Mouse (Mus musculus) hindbrain, embryonic 10.5 days (tissue): Measurements from ENCODE around the gene Mill1. TPM values are rescaled to one million over a fixed set of nuclear protein-coding genes. Genes with fewer than 3 reads are reported as not detected.
A peak's percentile ranks its signal among the peaks of the same experiment; 100 is the strongest.
"Not testable (repeated sequence)": the region's sequence is repeated elsewhere in the genome, so short reads cannot be mapped to it uniquely, and the experiment has no call there.

ENCODE experiments used
- DNase-seq: peaks from one replicate; pipeline ENCODE4 v3.0.0-alpha.2; 2017; ENCODE audit warnings: low spot score
- H3K27ac ChIP-seq: fragments of 300-500 bp; sonication (generic); 2 replicates; pipeline ENCODE4 v1.5.1; 2016; ENCODE audit warnings: mild to moderate bottlenecking, moderate library complexity
- H3K27me3 ChIP-seq: fragments of 300-500 bp; sonication (generic); 2 replicates; pipeline ENCODE4 v1.6.1; 2016; ENCODE audit warnings: mild to moderate bottlenecking; ENCODE audit not compliant: poor library complexity, insufficient read depth, severe bottlenecking
- H3K36me3 ChIP-seq: fragments of 300-500 bp; sonication (generic); 2 replicates; pipeline ENCODE4 v1.6.1; 2016; ENCODE audit warnings: mild to moderate bottlenecking, moderate library complexity
- H3K4me1 ChIP-seq: fragments of 300-500 bp; sonication (generic); replicated peaks from 2 replicates; pipeline ENCODE4 v1.6.1; 2016; ENCODE audit warnings: mild to moderate bottlenecking
- H3K4me3 ChIP-seq: fragments of 300-500 bp; sonication (generic); 2 replicates; pipeline ENCODE4 v1.5.1; 2016; ENCODE audit warnings: mild to moderate bottlenecking, moderate library complexity
- H3K9me3 ChIP-seq: fragments of 300-500 bp; sonication (generic); 2 replicates; pipeline ENCODE4 v1.6.1; 2016; ENCODE audit warnings: mild to moderate bottlenecking, moderate library complexity
- WGBS: fragments of 180-500 bp; shearing (Covaris S2); methylation state at CpG from one replicate; pipeline ENCODE4 v1.1.7; 2016; 5-methylcytosine and 5-hydroxymethylcytosine counted together
- polyA plus RNA-seq: library from polyadenylated mRNA; unstranded; fragments of >200 nt; fragmentation: Nextera tagmentation; extraction: Ambion mirVana; gene quantifications from 2 replicates; pipeline ENCODE4 v1.2.1, GENCODE M21; 2016

Mill1 gene
- not detected in 2 replicates for polyA plus RNA-seq

DNA sequence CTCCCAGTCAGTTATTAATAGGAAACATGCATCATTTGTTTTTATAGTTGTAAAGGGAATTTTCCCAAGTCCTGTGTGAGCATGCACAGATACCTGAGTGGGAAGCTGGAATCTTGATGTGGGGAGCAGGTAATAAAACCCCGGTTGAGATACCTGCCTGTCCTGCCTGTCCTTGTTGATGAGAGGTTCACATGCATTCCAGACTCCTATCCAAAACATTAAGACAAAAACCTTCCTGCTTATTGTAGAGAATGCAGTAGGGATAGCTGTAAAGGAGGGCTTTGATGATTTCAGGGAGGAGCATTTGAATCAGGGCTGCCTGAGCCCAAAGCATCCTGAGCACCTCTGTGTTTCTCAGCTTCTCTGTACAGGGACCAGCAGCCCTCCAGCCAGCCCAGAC is at the start of gene Mill1:
Gene Mill1 (plus strand): TSS at position 301 of the 400 bp plus-strand sequence.
- no peak for DNase-seq
- Histone ChIP-seq H3K9me3 (peaks cover 11% of the 10 kb centered on the region; the same call in 1 of the 2 replicates), H3K36me3 (no peaks in the 10 kb centered on the region), H3K4me1 (no peaks in the 10 kb centered on the region), H3K27me3 (no peaks in the 10 kb centered on the region), H3K4me3 (no peak within 1 kb of the TSS), H3K27ac (no peak within 1 kb of the TSS)
- 49% methylated on average over 1 of the region's 1 CpGs for WGBS

DNA sequence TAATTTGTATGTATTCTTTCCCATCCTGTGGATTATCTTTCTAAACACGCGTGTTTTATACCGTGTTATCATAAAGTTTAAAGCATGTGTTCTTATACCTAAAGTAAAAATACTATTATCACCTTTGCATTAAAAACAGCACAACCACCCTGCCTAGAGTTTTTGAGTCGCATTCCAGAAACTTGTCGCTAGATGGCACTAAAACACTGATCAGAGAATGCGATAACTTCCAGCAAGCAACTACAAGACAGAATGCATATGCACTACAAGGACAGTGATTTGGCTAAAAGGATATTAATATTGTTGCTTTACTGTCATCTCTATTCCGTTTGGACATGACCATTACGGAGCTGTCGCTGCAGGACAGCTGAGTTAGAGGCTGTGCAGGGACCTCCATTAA is 34.2 kb upstream of the Mill1 start:
- H3K4me1 ChIP-seq = no peaks in the 10 kb centered on the region
- H3K36me3 ChIP-seq = no peaks in the 10 kb centered on the region
- H3K27me3 ChIP-seq = no peaks in the 10 kb centered on the region
- no peak overlapping the region for H3K27ac ChIP-seq
- 9% methylated on average over 9 of the region's 9 CpGs for WGBS
- 0 out of 2 replicates have a peak, but pooled peaks cover 9% of the 10 kb centered on the region for H3K9me3 ChIP-seq
- DNase-seq = peak; percentile 4
- no peak overlapping the region for H3K4me3 ChIP-seq

DNA sequence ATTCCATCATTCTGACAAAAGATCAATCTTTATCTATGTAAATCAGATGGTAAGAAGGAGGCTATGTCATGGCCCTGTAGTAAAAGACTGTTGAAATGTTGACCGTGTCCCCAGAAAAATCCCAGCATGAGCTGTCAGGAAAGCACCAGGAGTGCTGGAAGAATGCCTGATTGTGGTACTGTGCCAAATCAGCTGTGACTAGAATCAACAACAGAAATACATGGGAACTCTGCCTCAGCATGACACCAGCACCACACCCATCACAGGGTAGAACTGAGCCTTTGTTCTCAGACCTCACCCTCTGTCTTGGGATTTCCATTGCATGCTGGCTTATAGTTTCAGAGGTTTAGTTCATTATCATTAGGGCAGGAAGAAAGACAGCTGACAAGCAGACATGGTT is 30.4 kb upstream of the Mill1 start:
- DNase-seq = no peak
- H3K9me3 ChIP-seq = peaks cover 18% of the 10 kb centered on the region; the same call in 1 of the 2 replicates
- no peaks in the 10 kb centered on the region for H3K36me3 ChIP-seq
- WGBS = 41% methylated on average over 1 of the region's 1 CpGs
- H3K4me1 ChIP-seq = no peaks in the 10 kb centered on the region
- H3K4me3 ChIP-seq = no peak overlapping the region
- no peak overlapping the region for H3K27ac ChIP-seq
- no peaks in the 10 kb centered on the region for H3K27me3 ChIP-seq

DNA sequence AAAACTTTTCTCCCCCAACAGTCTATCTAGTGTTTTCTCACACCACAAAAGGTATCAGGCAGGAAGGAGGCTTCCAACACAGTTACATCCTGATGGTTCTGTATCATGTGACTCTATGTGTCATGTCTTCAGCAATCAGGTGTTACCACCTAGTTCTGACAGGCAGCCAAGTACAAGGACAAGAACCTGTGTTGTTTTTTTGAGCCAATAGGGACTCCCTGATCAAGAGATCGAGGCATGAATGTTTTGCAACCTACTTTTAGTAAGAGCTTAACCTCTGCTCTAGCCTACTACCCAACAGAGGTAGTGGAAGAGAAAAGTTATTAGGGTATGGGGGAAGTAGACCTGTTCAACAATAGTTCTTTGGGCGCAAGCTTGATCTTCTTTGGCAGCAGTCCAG is 6.6 kb upstream of the Mill1 start:
- Histone ChIP-seq H3K4me1 (no peaks in the 10 kb centered on the region), H3K27ac (no peak overlapping the region), H3K36me3 (no peaks in the 10 kb centered on the region), H3K27me3 (no peaks in the 10 kb centered on the region), H3K4me3 (no peak overlapping the region), H3K9me3 (peaks cover 16% of the 10 kb centered on the region; the same call in 1 of the 2 replicates)
- no peak for DNase-seq
- WGBS = 77% methylated on average over 2 of the region's 2 CpGs

DNA sequence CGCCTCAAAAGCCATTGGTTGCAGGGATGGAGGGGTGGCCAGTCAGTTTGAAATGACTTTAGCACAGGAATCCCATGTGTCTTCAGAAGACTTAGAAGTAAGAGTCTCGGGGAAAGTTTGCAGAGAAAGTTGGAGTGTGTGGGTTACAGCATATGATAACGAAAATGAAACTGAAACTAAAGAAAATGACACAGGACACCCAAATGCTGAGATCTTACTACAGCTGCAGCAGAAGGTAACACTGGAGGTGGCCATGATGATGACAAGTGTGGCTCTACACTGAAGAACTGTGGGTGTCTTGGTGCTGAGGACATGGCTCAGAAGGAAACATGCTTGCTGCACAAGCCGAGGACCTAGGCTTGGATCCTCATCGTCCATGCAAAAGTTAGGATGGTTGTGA is 3.9 kb upstream of the Mill1 start:
- no peak for DNase-seq
- Histone ChIP-seq H3K9me3 (peaks cover 16% of the 10 kb centered on the region; the same call in 1 of the 2 replicates), H3K27me3 (no peaks in the 10 kb centered on the region), H3K4me1 (no peaks in the 10 kb centered on the region), H3K4me3 (no peak overlapping the region), H3K27ac (no peak overlapping the region), H3K36me3 (no peaks in the 10 kb centered on the region)
- WGBS = 80% methylated on average over 5 of the region's 5 CpGs

DNA sequence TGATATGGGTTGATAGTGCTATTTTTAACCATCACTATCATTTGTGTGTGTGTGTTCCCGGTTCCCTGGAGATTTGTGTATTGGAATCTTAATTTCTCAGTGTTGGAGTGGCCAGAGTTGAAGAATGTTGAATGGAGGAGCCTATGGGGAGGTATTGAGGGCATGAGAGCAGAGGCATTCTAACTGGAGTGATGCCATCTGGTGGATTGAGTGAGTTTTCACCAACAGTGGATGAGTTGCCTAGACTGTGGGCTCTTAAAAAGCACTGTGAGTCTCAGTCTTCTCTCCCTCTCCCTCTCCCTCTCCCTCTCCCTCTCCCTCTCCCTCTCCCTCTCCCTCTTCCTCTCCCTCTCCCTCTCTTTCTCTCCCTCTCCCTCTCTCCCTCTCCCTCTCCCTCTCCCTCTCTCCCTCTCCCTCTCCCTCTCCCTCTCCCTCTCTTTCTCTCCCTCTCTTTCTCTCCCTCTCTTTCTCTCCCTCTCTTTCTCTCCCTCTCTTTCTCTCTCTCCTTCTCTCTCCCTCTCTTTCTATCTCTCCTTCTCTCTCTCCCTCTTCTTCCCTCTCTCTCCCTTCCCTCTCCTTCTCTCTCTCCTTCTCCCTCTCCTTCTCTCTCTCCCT is 1.1 kb upstream of the Mill1 start:
- not testable (repeated sequence) for H3K27me3 ChIP-seq, H3K4me1 ChIP-seq, H3K4me3 ChIP-seq, DNase-seq, H3K9me3 ChIP-seq, H3K27ac ChIP-seq, H3K36me3 ChIP-seq
- 52% methylated on average over 1 of the region's 1 CpGs for WGBS

DNA sequence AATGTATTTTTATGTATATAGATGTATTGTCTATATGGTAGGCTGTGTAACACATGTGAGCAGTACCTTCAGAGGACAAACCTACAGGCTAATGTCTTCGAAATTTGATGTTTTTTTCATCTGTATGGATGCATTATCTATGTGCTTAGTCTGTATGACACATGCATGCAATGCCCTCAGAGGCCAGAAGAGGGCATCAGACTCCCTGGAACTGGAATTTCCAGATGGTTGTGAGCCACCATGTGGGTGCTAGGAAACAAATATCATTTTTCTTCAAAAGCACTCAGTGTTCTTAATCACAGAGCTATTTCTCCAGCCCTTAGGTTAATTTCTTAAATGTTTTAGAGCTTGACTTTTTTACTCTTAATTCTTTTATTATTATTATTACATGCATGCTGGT is 15.1 kb downstream of the Mill1 start:
- H3K36me3 ChIP-seq = no peaks in the 10 kb centered on the region
- WGBS = 64% methylated on average over 1 of the region's 1 CpGs
- DNase-seq = no peak
- H3K4me3 ChIP-seq = no peak overlapping the region
- no peaks in the 10 kb centered on the region for H3K27me3 ChIP-seq
- peaks cover 59% of the 10 kb centered on the region for H3K9me3 ChIP-seq
- no peak overlapping the region for H3K27ac ChIP-seq
- no peaks in the 10 kb centered on the region for H3K4me1 ChIP-seq

DNA sequence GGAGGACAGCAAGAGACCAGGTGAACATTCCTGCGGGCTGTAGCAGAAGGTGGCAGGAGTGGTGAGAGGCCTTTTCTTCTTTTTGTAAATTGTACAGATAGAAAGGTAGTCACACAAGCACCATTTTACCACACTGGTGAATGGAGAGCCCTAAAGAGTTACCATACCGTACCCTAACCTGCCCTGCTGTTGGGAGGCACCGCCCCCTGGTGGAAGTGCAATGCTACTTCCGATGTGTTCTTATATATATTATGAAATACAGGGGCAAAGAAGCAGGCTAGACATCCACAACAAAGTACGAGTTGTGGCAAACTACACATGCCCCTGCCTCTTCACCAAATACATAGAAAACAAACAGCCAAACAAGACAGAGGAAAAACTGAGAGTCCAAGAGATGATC is 19.9 kb downstream of the Mill1 start:
- Histone ChIP-seq H3K36me3 (no peaks in the 10 kb centered on the region), H3K9me3 (peaks cover 62% of the 10 kb centered on the region), H3K27ac (no peak overlapping the region), H3K4me3 (no peak overlapping the region), H3K4me1 (no peaks in the 10 kb centered on the region), H3K27me3 (no peaks in the 10 kb centered on the region)
- 54% methylated on average over 5 of the region's 5 CpGs for WGBS
- DNase-seq = no peak

Other genes starting within 250 kb of the Mill1 start
- not detected in 2 replicates for gene Ceacam13, start 235.5 kb upstream of the Mill1 start, polyA plus RNA-seq
- not detected in 2 replicates for gene Ceacam12, start 179.4 kb upstream of the Mill1 start, polyA plus RNA-seq
- not detected in 2 replicates for gene Igfl3, start 68.9 kb upstream of the Mill1 start, polyA plus RNA-seq
- gene Psg18, start 109.7 kb downstream of the Mill1 start, polyA plus RNA-seq = not detected in 2 replicates
- gene Psg28, start 186.7 kb downstream of the Mill1 start, polyA plus RNA-seq = not detected in 2 replicates
- not detected in 2 replicates for gene Psg26, start 238.8 kb downstream of the Mill1 start, polyA plus RNA-seq